Mouse (Mus musculus) MEL (cell line): ENCODE results near the gene Gm20388. TPM values are rescaled to one million over a fixed set of nuclear protein-coding genes. Genes with fewer than 3 reads are reported as not detected.

Experiments used
- DNase-seq: peaks from one replicate; pipeline ENCODE4 v3.0.0; 2011; ENCODE audit warnings: low read depth, low spot score
- H3K27ac ChIP-seq: 2 replicates; pipeline ENCODE4 v1.5.1; 2012; ENCODE audit warnings: low read depth, mild to moderate bottlenecking, control low read depth, low read length, moderate library complexity; ENCODE audit not compliant: control insufficient read depth
- H3K27me3 ChIP-seq, 2 experiments: fragments of 150-350 bp in 1 of 2; sonication (generic) in 1 of 2; 2 replicates each; pipeline ENCODE4 v1.6.1; 2012; ENCODE audit warnings: low read length in 2 of 2, mild to moderate bottlenecking in 2 of 2, improper control_type of control experiment in 1 of 2, moderate library complexity in 1 of 2; ENCODE audit not compliant: insufficient read depth in 2 of 2, control insufficient read depth in 1 of 2
- H3K36me3 ChIP-seq, 2 experiments: 2 replicates each; pipeline ENCODE4 v1.6.1; 2012 to 2014; ENCODE audit warnings: low read length in 2 of 2, improper control_type of control experiment in 1 of 2, inconsistent platforms in 1 of 2, mild to moderate bottlenecking in 1 of 2; ENCODE audit not compliant: insufficient read depth in 2 of 2, control insufficient read depth in 1 of 2
- H3K4me1 ChIP-seq, 2 experiments: fragments of 150-350 bp in 1 of 2; sonication (generic) in 1 of 2; 2 replicates each; pipeline ENCODE4 v1.6.1; 2012; ENCODE audit warnings: low read length in 2 of 2, improper control_type of control experiment in 1 of 2, mild to moderate bottlenecking in 1 of 2; ENCODE audit not compliant: insufficient read depth in 2 of 2, control insufficient read depth in 1 of 2
- H3K4me3 ChIP-seq, 2 experiments: fragments of 150-350 bp in 1 of 2; sonication (generic) in 1 of 2; 2 replicates each; pipeline ENCODE4 v1.5.1; 2012; ENCODE audit warnings: low read depth in 2 of 2, low read length in 2 of 2, mild to moderate bottlenecking in 2 of 2, moderate library complexity in 2 of 2, control low read depth in 1 of 2, improper control_type of control experiment in 1 of 2; ENCODE audit not compliant: control insufficient read depth in 1 of 2, insufficient read depth in 1 of 2
- H3K79me2 ChIP-seq: 2 replicates; pipeline ENCODE4 v1.6.1; 2012; ENCODE audit warnings: mild to moderate bottlenecking, low read length, moderate library complexity; ENCODE audit not compliant: control insufficient read depth, poor library complexity, insufficient read depth
- H3K9ac ChIP-seq: 2 replicates; pipeline ENCODE4 v1.6.1; 2012; ENCODE audit warnings: low read depth, mild to moderate bottlenecking, control low read depth, low read length, moderate library complexity; ENCODE audit not compliant: control insufficient read depth, poor library complexity, severe bottlenecking
- H3K9me3 ChIP-seq: fragments of 150-350 bp; sonication (generic); replicated peaks from 2 replicates; pipeline ENCODE4 v1.6.1; 2012; ENCODE audit warnings: mild to moderate bottlenecking, low read length, improper control_type of control experiment, moderate library complexity; ENCODE audit not compliant: insufficient read depth
- BHLHE40 ChIP-seq: IDR thresholded peaks from 2 replicates; pipeline ENCODE4 v1.6.1; 2012; ENCODE audit warnings: low read depth, mild to moderate bottlenecking, inconsistent platforms, low read length, improper control_type of control experiment, borderline replicate concordance
- CHD1 ChIP-seq: IDR thresholded peaks from 2 replicates; pipeline ENCODE4 v1.6.1; 2012; ENCODE audit warnings: low read depth, mild to moderate bottlenecking, inconsistent platforms, low read length, improper control_type of control experiment
- E2F4 ChIP-seq: IDR thresholded peaks from 2 replicates; pipeline ENCODE4 v1.6.1; 2011; ENCODE audit warnings: low read depth, low read length, improper control_type of control experiment, borderline replicate concordance
- EP300 ChIP-seq, 2 experiments: IDR thresholded peaks; 2 replicates each; pipeline ENCODE4 v1.6.1; 2011; ENCODE audit warnings: improper control_type of control experiment in 2 of 2, low read length in 2 of 2, low read depth in 1 of 2, mild to moderate bottlenecking in 1 of 2
- GABPA ChIP-seq: IDR thresholded peaks from 2 replicates; pipeline ENCODE4 v1.6.1; 2012; ENCODE audit warnings: low read depth, mild to moderate bottlenecking, inconsistent platforms, low read length, improper control_type of control experiment, moderate library complexity
- GATA1 ChIP-seq: IDR thresholded peaks from 2 replicates; pipeline ENCODE4 v1.6.1; 2011; ENCODE audit warnings: low read depth, low read length, improper control_type of control experiment
- HCFC1 ChIP-seq: IDR thresholded peaks from 2 replicates; pipeline ENCODE4 v1.6.1; 2012; ENCODE audit warnings: low read depth, mild to moderate bottlenecking, inconsistent platforms, low read length, improper control_type of control experiment, moderate library complexity
- KAT2A ChIP-seq: conservative IDR thresholded peaks from 2 replicates; pipeline ENCODE4 v1.6.1; 2012; ENCODE audit warnings: low read depth, low read length, improper control_type of control experiment, inconsistent platforms
- MAFK ChIP-seq: IDR thresholded peaks from 2 replicates; pipeline ENCODE4 v1.6.1; 2011; ENCODE audit warnings: low read depth, mild to moderate bottlenecking, low read length, improper control_type of control experiment, borderline replicate concordance
- MAX ChIP-seq: IDR thresholded peaks from 2 replicates; pipeline ENCODE4 v1.6.1; 2011; ENCODE audit warnings: low read length, improper control_type of control experiment
- MEF2A ChIP-seq: IDR thresholded peaks from 2 replicates; pipeline ENCODE4 v1.6.1; 2014; ENCODE audit warnings: low read depth, mild to moderate bottlenecking, inconsistent platforms, low read length, improper control_type of control experiment; ENCODE audit not compliant: poor library complexity, insufficient replicate concordance, severe bottlenecking; ENCODE audit errors: extremely low read depth
- MXI1 ChIP-seq: IDR thresholded peaks from 2 replicates; pipeline ENCODE4 v1.6.1; 2011; ENCODE audit warnings: mild to moderate bottlenecking, low read depth, low read length, improper control_type of control experiment
- NELFE ChIP-seq: IDR thresholded peaks from 2 replicates; pipeline ENCODE4 v1.6.1; 2011; ENCODE audit warnings: low read depth, low read length, improper control_type of control experiment
- POLR2A ChIP-seq, 2 experiments: IDR thresholded peaks; 2 replicates each; pipeline ENCODE4 v1.6.1; 2011 to 2012; ENCODE audit warnings: low read length in 2 of 2, mild to moderate bottlenecking in 2 of 2, control low read depth in 1 of 2, improper control_type of control experiment in 1 of 2, low read depth in 1 of 2, moderate library complexity in 1 of 2; ENCODE audit not compliant: control insufficient read depth in 1 of 2, insufficient read depth in 1 of 2, poor library complexity in 1 of 2
- POLR2AphosphoS2 ChIP-seq: IDR thresholded peaks from 2 replicates; pipeline ENCODE4 v1.6.1; 2011; ENCODE audit warnings: low read length, improper control_type of control experiment
- RAD21 ChIP-seq: IDR thresholded peaks from 2 replicates; pipeline ENCODE4 v1.6.1; 2011; ENCODE audit warnings: mild to moderate bottlenecking, low read depth, low read length, improper control_type of control experiment
- RCOR1 ChIP-seq: IDR thresholded peaks from 2 replicates; pipeline ENCODE4 v1.6.1; 2012; ENCODE audit warnings: low read depth, mild to moderate bottlenecking, inconsistent platforms, low read length, improper control_type of control experiment
- SIN3A ChIP-seq: IDR thresholded peaks from 2 replicates; pipeline ENCODE4 v1.6.1; 2012; ENCODE audit warnings: low read length, improper control_type of control experiment, inconsistent platforms
- SMC3 ChIP-seq: IDR thresholded peaks from 2 replicates; pipeline ENCODE4 v1.6.1; 2011; ENCODE audit warnings: low read depth, low read length, improper control_type of control experiment
- TAL1 ChIP-seq: IDR thresholded peaks from 2 replicates; pipeline ENCODE4 v1.6.1; 2012; ENCODE audit warnings: mild to moderate bottlenecking, inconsistent platforms, low read length, moderate library complexity, mixed read lengths
- TBP ChIP-seq: IDR thresholded peaks from 2 replicates; pipeline ENCODE4 v1.8.0; 2011; ENCODE audit warnings: low read depth, low read length, improper control_type of control experiment
- UBTF ChIP-seq: IDR thresholded peaks from 2 replicates; pipeline ENCODE4 v1.6.1; 2012; ENCODE audit warnings: low read depth, mild to moderate bottlenecking, inconsistent platforms, low read length, improper control_type of control experiment, moderate library complexity, borderline replicate concordance; ENCODE audit not compliant: insufficient read depth
- USF2 ChIP-seq, 2 experiments: IDR thresholded peaks; 2 replicates each; pipeline ENCODE4 v1.6.1; 2011 to 2012; ENCODE audit warnings: improper control_type of control experiment in 2 of 2, low read length in 2 of 2, borderline replicate concordance in 1 of 2, inconsistent platforms in 1 of 2, low read depth in 1 of 2, mild to moderate bottlenecking in 1 of 2; ENCODE audit not compliant: insufficient read depth in 1 of 2
- ZC3H11A ChIP-seq: IDR thresholded peaks from 2 replicates; pipeline ENCODE4 v1.6.1; 2012; ENCODE audit warnings: low read depth, mild to moderate bottlenecking, inconsistent platforms, low read length, improper control_type of control experiment
- ZKSCAN1 ChIP-seq: IDR thresholded peaks from 2 replicates; pipeline ENCODE4 v1.6.1; 2012; ENCODE audit warnings: low read depth, mild to moderate bottlenecking, inconsistent platforms, low read length, improper control_type of control experiment, moderate library complexity
- ZNF384 ChIP-seq: IDR thresholded peaks from 2 replicates; pipeline ENCODE4 v1.6.1; 2012; ENCODE audit warnings: low read depth, mild to moderate bottlenecking, inconsistent platforms, low read length, improper control_type of control experiment
- polyA plus RNA-seq, 2 experiments: library from polyadenylated mRNA; stranded (reverse) in 1 of 2; unstranded in 1 of 2; fragments of >175 nt in 1 of 2; fragments of >200 nt in 1 of 2; gene quantifications; 2 replicates each; pipeline versions ENCODE4 v1.2.1 to v1.2.4; 2012; ENCODE audit warnings: low replicate concordance in 2 of 2, low read depth in 1 of 2; ENCODE audit not compliant: insufficient read length in 2 of 2, insufficient read depth in 1 of 2, missing spikeins in 1 of 2
- total RNA-seq: library from RNA; depleted of rRNA; stranded (reverse); fragments of 300-350 nt; gene quantifications from 2 replicates; pipeline ENCODE4 v1.2.3, GENCODE M21; 2012

The Gm20388 gene
- total and polyA plus RNA-seq, 3 experiments = 11.1 to 17.8 TPM; not detected in 1

GRCm38 (mm10) chr8:123332262-123333090, 3421.8 kb downstream of the Gm20388 start, which contains the start of gene Spire2 (continued):
- no peak for TF ChIP-seq TAL1
- no peak for TF ChIP-seq GABPA
- no peak for TF ChIP-seq TBP
- TF ChIP-seq POLR2AphosphoS2 = no peak
- no peak for TF ChIP-seq GATA1

- Histone ChIP-seq H3K4me1 (peaks cover 0 to 19% of the 10 kb centered on the region in 2 experiments; a peak in 3 of 4 replicates), H3K27ac (no peak overlapping the region), H3K79me2 (no peaks in the 10 kb centered on the region), H3K36me3 (peaks cover 0 to 9% of the 10 kb centered on the region in 2 experiments; a peak in 2 of 4 replicates), H3K9me3 (no peaks in the 10 kb centered on the region), H3K27me3 (no peaks in the 10 kb centered on the region), H3K9ac (peak overlapping the region; percentile 41), H3K4me3 (peak overlapping the region; percentile 61 to 63; a peak in 3 of 4 replicates)
- peak; percentile 35 for DNase-seq
- no peak for TF ChIP-seq MAFK
- TF ChIP-seq EP300 (IDR thresholded peaks at IDR 0.05; ENCODE audit: low read depth in 1 of 2, low read length in 2 of 2) = no peak
- TF ChIP-seq NELFE = no peak
- no peak for TF ChIP-seq SIN3A
- TF ChIP-seq MEF2A = no peak
- TF ChIP-seq SMC3 = no peak
- TF ChIP-seq HCFC1 = no peak
- no peak for TF ChIP-seq MAX
- TF ChIP-seq CHD1 = no peak
- TF ChIP-seq BHLHE40 = no peak
- TF ChIP-seq MXI1 = no peak
- no peak for TF ChIP-seq ZKSCAN1
Observed at GRCm38 (mm10) chr8:123333091-123333587, 3422.5 kb downstream of the Gm20388 start.

GRCm38 (mm10) chr8:123333864-123334263, 3423.2 kb downstream of the Gm20388 start:
- no peaks in the 10 kb centered on the region for H3K79me2 ChIP-seq
- H3K9me3 ChIP-seq = no peaks in the 10 kb centered on the region
- H3K27ac ChIP-seq = no peak overlapping the region
- no peak for DNase-seq
- no peak overlapping the region for H3K4me3 ChIP-seq
- H3K36me3 ChIP-seq = peaks cover 0 to 9% of the 10 kb centered on the region in 2 experiments; a peak in 2 of 4 replicates
- H3K4me1 ChIP-seq = peaks cover 0 to 19% of the 10 kb centered on the region in 2 experiments; a peak in 3 of 4 replicates
- H3K27me3 ChIP-seq = no peaks in the 10 kb centered on the region
- no peak overlapping the region for H3K9ac ChIP-seq
- TF ChIP-seq UBTF (no peak), GABPA (no peak), RCOR1 (no peak), EP300 (IDR thresholded peaks at IDR 0.05; ENCODE audit: low read depth in 1 of 2, low read length in 2 of 2) (no peak), MAX (no peak), USF2 (IDR thresholded peaks at IDR 0.05; ENCODE audit: borderline replicate concordance in 1 of 2, insufficient read depth in 1 of 2, low read depth in 1 of 2, low read length in 2 of 2) (no peak), ZNF384 (no peak), POLR2A (IDR thresholded peaks at IDR 0.05; ENCODE audit: control insufficient read depth in 1 of 2, insufficient read depth in 1 of 2, low read depth in 1 of 2, low read length in 2 of 2, poor library complexity in 1 of 2) (no peak), ZC3H11A (no peak), POLR2AphosphoS2 (no peak), RAD21 (no peak), TAL1 (no peak), HCFC1 (no peak), MAFK (no peak), SMC3 (no peak), SIN3A (no peak), MXI1 (no peak), E2F4 (no peak), KAT2A (no peak)
